Mouse (Mus musculus): Measurements from ENCODE around the gene Myh13.
A peak's percentile ranks its signal among the peaks of the same experiment; 100 is the strongest.

The Myh13 gene

DNA sequence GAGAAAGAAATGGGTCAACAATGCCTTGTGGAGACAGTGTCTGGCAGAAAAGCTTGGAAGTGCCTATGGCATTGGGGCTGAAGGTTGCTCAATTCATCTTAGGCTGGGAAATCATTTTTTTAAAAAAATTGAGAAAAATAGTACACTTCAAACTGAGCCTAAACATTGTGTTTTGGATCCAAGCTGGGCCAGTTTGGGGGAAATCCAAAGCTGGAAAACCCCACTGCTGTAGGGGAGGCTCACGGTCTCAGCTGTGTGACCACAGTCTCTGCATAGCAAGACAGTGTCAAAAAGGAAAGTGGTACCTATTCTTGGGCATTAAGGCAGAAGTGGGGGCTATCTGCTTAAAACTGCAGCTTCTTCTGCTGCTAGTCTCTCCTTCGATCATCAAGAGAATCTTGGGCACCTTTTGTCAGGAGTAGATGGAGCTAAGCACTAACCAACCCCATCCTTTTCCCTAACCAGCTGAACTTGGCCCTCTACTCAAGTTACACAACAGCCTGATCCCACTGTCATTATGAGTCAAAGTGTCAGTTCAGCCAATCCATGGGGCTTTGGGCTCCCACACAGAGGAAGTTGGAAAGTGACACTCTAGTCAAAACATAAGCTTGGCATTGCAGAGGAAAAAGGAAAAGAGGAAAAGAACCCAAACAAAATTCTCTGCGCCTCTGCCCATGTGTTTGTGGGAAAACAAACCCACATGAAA is 69.4 kb downstream of the Myh13 start:
- no peak for DNase-seq

DNA sequence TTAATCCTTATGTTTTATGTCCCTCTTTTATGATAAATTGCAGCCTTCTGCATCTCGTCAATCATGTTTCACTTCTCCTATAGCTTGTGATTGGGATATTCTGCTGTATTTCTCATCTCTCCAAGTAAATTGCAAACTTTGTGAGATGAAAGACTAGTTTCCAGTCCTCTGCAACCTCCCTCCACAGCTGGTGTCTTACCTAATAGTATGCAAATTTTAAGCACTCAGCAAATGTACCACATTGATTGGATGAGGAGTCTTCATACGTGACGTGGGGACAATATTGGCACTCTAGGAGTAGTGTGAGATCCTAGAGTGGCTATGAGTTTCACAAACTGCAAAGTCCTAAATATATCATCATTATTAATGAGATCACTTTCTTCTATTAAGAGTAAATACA is 70.9 kb downstream of the Myh13 start:
- DNase-seq = no peak

DNA sequence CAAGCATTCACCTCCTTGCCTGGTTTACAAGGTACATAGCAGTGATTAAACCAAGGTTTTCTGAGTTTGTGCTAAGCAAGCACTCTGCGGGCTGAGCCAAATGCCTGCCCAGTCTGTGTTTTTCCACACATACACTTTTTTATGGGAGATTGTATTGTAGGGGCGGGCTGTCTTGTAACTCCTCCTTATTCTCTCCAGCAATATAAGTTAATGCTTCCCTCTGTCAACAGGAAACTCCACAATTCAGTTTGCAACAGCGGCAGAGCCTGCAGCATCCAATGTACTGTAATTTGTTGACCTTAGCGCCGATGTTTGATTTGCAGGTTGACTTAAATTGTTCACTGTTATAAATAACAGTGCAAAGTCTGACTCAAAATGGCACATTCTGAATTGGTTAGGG is 79.5 kb downstream of the Myh13 start:
- DNase-seq = no peak

DNA sequence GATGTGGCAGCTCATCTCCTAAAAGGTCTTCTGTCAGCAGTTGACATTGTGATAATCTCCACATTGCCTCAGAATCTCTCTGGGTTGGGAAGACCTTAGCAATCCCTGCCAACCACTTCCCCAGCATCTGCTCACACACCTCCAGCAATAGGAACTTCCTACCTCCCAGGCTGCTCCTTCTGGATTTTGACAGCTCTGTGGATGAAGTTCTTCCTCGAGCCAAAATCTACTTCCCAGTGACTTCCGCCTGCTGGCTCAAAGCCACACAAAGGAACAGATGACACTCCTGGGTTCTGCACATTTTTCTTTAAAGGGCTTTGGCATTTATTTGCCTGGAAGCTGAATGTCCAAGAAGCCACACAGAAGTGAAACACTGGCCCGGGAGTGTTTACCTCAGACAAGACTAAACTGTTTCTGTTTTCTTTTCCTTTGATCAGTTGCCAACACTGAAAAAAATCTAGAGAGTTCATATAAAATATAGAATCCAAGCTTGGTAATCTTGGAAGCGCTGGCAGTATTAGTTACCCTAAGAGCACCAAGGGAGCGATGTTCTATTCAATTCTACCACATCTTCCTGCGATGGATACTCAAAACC is 93.0 kb downstream of the Myh13 start:
- DNase-seq = peak; percentile 30 to 34
